Mouse (Mus musculus) kidney, postnatal 14 days (tissue): ENCODE measurements around the gene Fos.
"Not testable (repeated sequence)": the region's sequence is repeated elsewhere in the genome, so short reads cannot be mapped to it uniquely, and the experiment has no call there.

Source experiments
- DNase-seq: peaks from one replicate; pipeline ENCODE4 v3.0.0; 2022; ENCODE audit warnings: mixed read lengths

Gene Fos

GRCm38 (mm10) chr12:85524859-85525495 lies 51.3 kb downstream of the Fos start:
- not testable (repeated sequence) for DNase-seq
